Mouse (Mus musculus) pancreas, adult 10 weeks (tissue): ENCODE data around the gene Cbx1. TPM values are rescaled to one million over a fixed set of nuclear protein-coding genes. Genes with fewer than 3 reads are reported as not detected.

Source experiments
- polyA plus RNA-seq: library from polyadenylated mRNA; stranded (reverse); fragments of 350-450 nt; fragmentation: Illumina TruSeq; extraction: RNeasy Lipid Tissue Mini Kit (QIAGEN cat#74804); gene quantifications from one replicate; pipeline ENCODE4 v1.2.3, GENCODE M21; 2015; ENCODE audit warnings: low read depth, low replicate concordance; ENCODE audit not compliant: insufficient read depth

Gene Cbx1
- polyA plus RNA-seq = 10.8 TPM

DNA sequence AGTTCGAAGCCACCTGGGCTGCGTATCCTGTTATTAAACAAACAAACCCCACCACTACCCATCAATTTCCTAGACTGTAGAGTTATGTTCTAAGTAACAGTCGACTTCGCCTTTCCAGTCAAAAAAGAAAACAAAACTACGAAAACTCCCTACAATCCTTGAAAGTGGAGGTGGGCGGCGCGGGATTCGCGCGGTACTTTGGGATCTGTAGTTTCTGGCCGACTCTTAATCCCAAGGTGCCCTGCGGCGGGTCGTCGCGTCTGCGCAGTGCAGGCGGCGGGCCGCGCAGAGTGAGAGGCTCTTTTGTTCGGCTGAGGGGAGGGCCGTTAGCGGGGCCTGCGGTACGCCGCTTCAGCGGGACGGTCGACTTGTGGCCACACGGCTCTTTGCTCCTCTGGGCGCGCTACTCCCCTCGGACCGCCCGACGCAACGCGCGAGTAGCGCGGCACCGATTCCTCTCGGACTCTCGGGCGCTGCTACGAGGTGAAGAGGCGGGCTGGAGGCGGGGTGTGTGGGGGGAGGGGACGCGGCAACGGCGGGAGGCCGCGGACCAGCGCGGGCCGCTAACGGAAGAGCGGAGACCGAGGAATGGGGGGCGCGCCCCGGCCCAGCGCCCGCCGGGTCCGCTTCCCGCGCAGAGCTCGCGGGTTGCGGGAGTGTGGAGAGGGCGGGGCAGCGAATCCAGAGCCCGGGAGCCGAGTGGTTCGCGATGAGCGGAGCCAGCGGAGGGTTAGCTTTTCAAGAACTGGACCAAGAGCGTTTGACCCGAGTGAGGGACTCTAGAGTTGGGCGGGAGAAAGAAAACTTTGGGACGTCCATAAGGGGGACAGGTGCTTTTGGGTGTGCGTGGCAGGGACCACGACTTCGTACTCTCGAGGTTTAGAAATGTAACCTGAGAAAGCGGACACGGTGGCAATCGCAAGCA lies at the start of gene Cbx1:
Cbx1 (plus strand) TSS at position 257 of the 925 bp plus-strand sequence.

DNA sequence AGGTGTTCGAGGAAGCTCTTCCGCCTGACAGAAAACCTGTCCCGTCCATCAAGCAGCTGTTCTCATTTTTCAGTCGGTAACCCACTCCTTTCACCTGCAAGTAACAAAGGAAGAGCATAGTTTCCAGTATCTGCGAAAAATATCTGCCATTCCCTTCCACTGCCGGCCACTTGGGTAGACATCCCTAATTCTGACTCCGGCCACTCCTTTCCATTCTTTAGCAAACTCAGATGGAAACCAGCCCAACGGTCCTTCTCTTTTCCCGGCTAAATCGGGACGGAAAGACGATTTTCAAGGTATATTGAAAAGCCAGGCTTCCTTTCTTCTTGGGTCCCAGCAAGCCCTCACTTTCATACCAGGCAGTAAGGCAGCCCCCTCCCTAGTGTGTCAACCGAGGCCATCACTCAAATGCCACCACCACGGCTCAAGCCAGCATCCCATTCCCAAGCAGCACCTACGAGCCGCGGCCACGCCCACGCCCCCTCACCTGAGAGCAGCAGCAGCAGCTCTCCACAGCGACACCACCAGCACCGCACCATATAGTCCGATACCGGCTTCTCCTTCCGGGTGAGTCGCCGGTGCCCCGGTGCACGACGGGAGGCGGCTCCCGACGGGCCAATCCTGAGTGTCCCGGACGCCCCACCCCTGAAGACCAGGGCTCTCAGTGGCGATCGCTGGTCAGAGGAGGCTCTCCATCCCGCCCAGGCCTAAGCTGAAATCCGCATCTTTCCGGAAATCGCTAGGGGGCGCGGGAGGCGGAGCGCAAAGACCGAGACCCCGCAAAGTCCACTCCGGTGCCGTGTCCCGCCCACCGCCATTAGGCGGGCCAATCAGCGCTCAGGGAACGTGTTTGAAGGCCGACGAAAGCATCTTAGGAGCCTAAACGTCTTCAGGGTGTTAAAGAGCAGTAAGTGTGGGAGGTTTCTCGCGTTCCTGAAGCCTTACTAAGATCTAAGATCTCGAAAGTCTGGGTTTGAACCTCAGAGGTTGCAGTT lies 11.7 kb upstream of the Cbx1 start, which contains the start of gene Snx11:
Snx11 (minus strand) TSS at position 592 of the 995 bp plus-strand sequence.

DNA sequence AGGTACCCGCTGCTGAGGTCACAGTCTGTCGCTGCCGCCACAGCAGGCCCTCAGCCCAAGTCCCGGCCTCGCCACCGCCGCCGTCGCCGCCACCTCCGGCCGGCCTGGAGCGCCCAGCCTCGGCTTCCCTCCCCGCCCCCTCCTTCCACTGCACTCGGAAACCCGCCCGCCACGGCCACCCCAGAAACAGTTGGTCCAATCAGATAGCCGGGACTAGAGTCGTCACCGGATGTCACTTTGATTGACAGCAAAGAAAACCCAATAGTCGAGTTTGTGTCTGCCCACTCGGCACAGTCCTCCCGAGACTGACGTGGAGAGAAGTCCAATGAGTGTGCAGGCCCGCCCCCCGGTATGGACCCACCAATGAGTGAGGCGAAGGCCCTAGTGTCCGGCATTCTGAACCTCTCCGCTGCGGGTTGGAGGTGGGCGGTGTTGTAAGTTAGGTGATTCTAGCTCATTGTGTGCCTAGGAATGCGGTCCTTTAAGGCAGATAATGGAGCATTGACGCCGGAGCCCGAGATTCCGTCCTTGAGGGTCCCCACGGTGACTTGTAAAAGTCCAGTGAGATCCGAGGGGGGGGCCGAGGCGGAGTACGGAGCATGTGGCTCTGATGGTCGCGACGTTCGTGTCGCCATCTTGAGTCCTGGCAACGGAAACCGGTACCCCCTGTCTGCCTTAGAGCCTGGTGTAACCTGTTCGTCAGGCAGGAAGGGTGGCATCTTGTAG lies 41.0 kb downstream of the Cbx1 start, which contains the start of gene Nfe2l1:
Nfe2l1 (minus strand) TSS at position 156 of the 726 bp plus-strand sequence.

DNA sequence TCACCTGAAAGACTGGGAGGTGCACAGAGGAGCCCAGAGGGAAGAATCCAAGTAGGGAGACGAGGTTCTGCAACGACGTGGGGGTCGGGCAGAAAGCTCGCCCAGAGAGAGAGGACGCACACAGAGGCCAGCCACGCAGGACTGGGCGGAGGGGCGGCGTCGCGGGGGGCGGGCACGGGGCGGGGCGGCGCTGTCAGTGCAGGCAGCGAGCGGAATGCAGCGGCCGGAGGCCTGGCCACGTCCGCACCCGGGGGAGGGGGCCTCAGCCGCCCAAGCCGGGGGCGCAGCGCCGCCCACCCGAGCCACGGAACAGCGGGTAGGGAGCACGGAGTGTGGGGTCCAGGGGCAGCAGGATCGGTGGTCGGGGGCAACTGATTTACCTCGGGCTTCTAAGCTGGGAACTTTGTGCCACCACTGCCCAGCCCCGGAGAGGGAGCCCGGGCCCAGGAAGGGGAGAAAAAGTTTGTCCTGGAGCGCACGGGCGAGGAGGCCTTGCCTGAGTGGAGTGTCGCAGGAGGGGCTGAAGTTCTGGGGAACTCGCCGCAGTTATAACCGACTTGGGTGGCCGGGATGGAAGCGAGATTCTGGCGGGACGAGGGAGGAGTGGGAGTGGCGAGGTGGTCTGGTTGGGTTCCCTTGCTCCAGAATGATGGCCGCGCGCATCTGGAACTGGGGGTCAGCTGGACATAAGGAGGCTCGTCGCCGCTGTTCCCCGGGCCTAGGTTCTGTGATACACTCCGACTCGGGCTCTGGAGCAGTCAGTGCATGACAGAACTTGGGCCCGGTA lies 60.9 kb downstream of the Cbx1 start, which contains the start of gene Copz2:
Copz2 (plus strand) TSS at position 190 of the 787 bp plus-strand sequence.

Other genes with a start within 250 kb of the Cbx1 start
- 7.6 TPM for gene Snx11, start 11.6 kb upstream of the Cbx1 start, polyA plus RNA-seq
- 32.6 TPM for gene Nfe2l1, start 40.8 kb downstream of the Cbx1 start, polyA plus RNA-seq
- gene Copz2, start 60.7 kb downstream of the Cbx1 start, polyA plus RNA-seq = 123 TPM
- gene Cdk5rap3, start 127.4 kb downstream of the Cbx1 start, polyA plus RNA-seq = 40.0 TPM
- gene Prr15l, start 139.0 kb downstream of the Cbx1 start, polyA plus RNA-seq = 36.3 TPM
- gene Pnpo, start 154.9 kb downstream of the Cbx1 start, polyA plus RNA-seq = 8.0 TPM
- 3.1 TPM for gene Sp2, start 193.8 kb downstream of the Cbx1 start, polyA plus RNA-seq
- 0.30 TPM for gene Sp6, start 224.3 kb downstream of the Cbx1 start, polyA plus RNA-seq
- gene Scrn2, start 240.8 kb downstream of the Cbx1 start, polyA plus RNA-seq = 4.0 TPM